Mouse (Mus musculus) forebrain, postnatal 0 days (tissue): ENCODE measurements around the gene Gimap9. TPM values are rescaled to one million over a fixed set of nuclear protein-coding genes. Genes with fewer than 3 reads are reported as not detected.

Experiments used
- ATAC-seq: fragments of 200-750 bp; cut with Nextera tagmentation; 2 replicates; pipeline ENCODE4 v1.8.0; 2017; ENCODE audit warnings: mild to moderate bottlenecking, moderate library complexity
- DNase-seq: peaks from one replicate; pipeline ENCODE4 v3.0.0-alpha.2; 2015
- H3K27ac ChIP-seq: fragments of 300-500 bp; sonication (generic); 2 replicates; pipeline ENCODE4 v1.5.1; 2014; ENCODE audit warnings: low read depth, mild to moderate bottlenecking, antibody characterized with exemption, low read length, moderate library complexity, mixed read lengths
- H3K27me3 ChIP-seq: fragments of 300-500 bp; sonication (generic); 2 replicates; pipeline ENCODE4 v1.6.1; 2014; ENCODE audit warnings: mild to moderate bottlenecking, low read length, mixed read lengths; ENCODE audit not compliant: insufficient read depth
- H3K36me3 ChIP-seq: fragments of 300-500 bp; sonication (generic); 2 replicates; pipeline ENCODE4 v1.6.1; 2014; ENCODE audit warnings: mild to moderate bottlenecking, moderate library complexity; ENCODE audit not compliant: insufficient read depth
- H3K4me1 ChIP-seq: fragments of 300-500 bp; sonication (generic); 2 replicates; pipeline ENCODE4 v1.6.1; 2014; ENCODE audit warnings: antibody characterized with exemption; ENCODE audit not compliant: insufficient read depth
- H3K4me2 ChIP-seq: fragments of 300-500 bp; sonication (generic); 2 replicates; pipeline ENCODE4 v1.6.1; 2014; ENCODE audit warnings: low read depth, mild to moderate bottlenecking, moderate library complexity
- H3K4me3 ChIP-seq: fragments of 300-500 bp; sonication (generic); 2 replicates; pipeline ENCODE4 v1.5.1; 2014; ENCODE audit warnings: low read depth, low read length, mixed read lengths
- H3K9ac ChIP-seq: fragments of 300-500 bp; sonication (generic); 2 replicates; pipeline ENCODE4 v1.6.1; 2014; ENCODE audit warnings: mild to moderate bottlenecking
- H3K9me3 ChIP-seq: fragments of 300-500 bp; sonication (generic); 2 replicates; pipeline ENCODE4 v1.6.1; 2016; ENCODE audit warnings: low read length
- CTCF ChIP-seq: sonication (generic); IDR thresholded peaks from 2 replicates; pipeline ENCODE4 v1.5.1; 2016; ENCODE audit warnings: antibody characterized with exemption, control low read depth, low read depth
- WGBS: fragments of 180-500 bp; shearing (Covaris S2); extraction: QIAGEN DNeasy Blood & Tissue Kit; methylation state at CpG from one replicate; pipeline ENCODE4 v1.1.7; 2014; 5-methylcytosine and 5-hydroxymethylcytosine counted together
- polyA plus RNA-seq: library from polyadenylated mRNA; unstranded; fragments of >200 nt; fragmentation: Nextera tagmentation; extraction: Ambion mirVana; gene quantifications from 2 replicates; pipeline ENCODE4 v1.2.1, GENCODE M21; 2015
- total RNA-seq: library from RNA; depleted of rRNA; stranded (reverse); fragments of >200 nt; gene quantifications from 2 replicates; pipeline ENCODE4 v1.2.3, GENCODE M21; 2014

Gene Gimap9
- total and polyA plus RNA-seq, 2 experiments from 2014 or later: 1.3 to 1.4 TPM

DNA sequence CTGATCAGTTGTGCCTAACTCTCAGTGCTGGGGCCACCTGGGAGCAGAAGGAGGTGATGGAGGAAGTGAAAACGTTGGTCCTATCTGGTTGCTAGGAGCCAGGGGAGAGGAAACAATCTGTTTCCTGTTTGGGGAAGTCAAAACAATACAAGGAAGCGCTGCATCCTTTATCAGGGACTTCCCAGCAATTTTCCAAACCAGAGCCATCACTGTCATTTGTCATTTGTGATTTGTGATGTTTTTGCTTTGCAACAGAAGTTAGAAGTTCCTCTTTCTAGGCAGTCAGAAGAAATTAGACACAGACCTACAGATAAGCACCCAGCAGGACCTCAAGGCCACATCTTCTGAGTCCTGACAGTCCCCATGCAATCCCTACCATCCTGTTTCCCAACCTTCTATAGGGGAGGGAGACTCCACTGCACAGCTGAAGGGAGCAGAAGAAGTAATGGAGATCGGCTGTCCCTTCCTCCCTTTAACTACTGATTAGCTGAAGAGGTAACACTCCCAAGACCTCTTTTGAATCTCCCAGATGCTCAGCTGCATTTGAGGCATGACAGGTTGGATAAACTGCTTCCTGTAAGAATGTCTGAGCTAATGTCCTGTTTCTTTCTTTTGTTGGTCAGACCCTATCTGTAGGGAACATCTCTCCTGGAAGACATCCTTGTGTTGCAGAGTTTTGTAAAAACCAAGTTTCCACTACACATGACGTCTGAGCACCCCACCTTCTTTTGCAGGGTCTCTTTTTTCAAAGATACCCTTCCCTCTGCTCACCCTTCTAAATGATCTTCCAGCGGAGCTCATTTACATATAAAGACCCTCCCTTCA, 24.5 kb downstream of the Gimap9 start:
- H3K9ac ChIP-seq: no peak overlapping the region
- H3K9me3 ChIP-seq: no peaks in the 10 kb centered on the region
- no peaks in the 10 kb centered on the region for H3K4me1 ChIP-seq
- H3K27me3 ChIP-seq: no peaks in the 10 kb centered on the region
- WGBS: 60% methylated on average over 5 of the region's 5 CpGs
- ATAC-seq: no peak
- H3K36me3 ChIP-seq: no peaks in the 10 kb centered on the region
- DNase-seq: no peak
- H3K4me2 ChIP-seq: no peak overlapping the region
- TF ChIP-seq CTCF: no peak
- H3K4me3 ChIP-seq: no peak overlapping the region
- H3K27ac ChIP-seq: no peak overlapping the region

DNA sequence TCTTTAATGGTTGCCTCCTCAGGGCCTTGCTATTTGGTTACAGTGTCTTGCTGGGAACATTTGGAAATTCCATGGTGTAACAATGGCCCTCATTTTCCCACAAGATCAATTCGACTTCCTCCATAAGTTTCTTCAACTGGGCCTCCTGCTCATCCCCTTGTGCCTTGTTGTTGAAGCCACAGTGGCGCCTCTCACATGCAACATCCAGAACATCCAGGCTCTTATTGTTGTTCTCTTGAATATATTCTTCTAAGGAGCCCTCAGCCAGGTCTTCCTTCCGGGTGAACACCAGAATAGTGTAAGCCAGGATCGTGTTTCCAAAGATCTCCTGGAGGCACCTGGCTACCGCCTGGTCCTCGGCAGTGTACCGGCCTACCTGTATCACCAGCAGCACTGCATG, 26.2 kb downstream of the Gimap9 start:
- H3K27me3 ChIP-seq: no peaks in the 10 kb centered on the region
- no peak overlapping the region for H3K4me2 ChIP-seq
- no peak for ATAC-seq
- DNase-seq: no peak
- H3K36me3 ChIP-seq: no peaks in the 10 kb centered on the region
- no peak overlapping the region for H3K4me3 ChIP-seq
- H3K9ac ChIP-seq: no peak overlapping the region
- H3K9me3 ChIP-seq: no peaks in the 10 kb centered on the region
- WGBS: 87% methylated on average over 7 of the region's 7 CpGs
- no peak overlapping the region for H3K27ac ChIP-seq
- no peaks in the 10 kb centered on the region for H3K4me1 ChIP-seq
- TF ChIP-seq CTCF: no peak

GRCm38 (mm10) chr6:48702601-48703000, 26.7 kb downstream of the Gimap9 start:
- Histone ChIP-seq H3K4me3 (no peak overlapping the region), H3K36me3 (no peaks in the 10 kb centered on the region), H3K9me3 (no peaks in the 10 kb centered on the region), H3K9ac (no peak overlapping the region), H3K4me1 (no peaks in the 10 kb centered on the region), H3K4me2 (no peak overlapping the region), H3K27me3 (no peaks in the 10 kb centered on the region), H3K27ac (no peak overlapping the region)
- ATAC-seq (no peak), DNase-seq (no peak)
- TF ChIP-seq CTCF: no peak
- WGBS: 74% methylated on average over 5 of the region's 5 CpGs

GRCm38 (mm10) chr6:48704146-48704545, 28.2 kb downstream of the Gimap9 start:
- H3K27ac ChIP-seq: no peak overlapping the region
- H3K9me3 ChIP-seq: no peaks in the 10 kb centered on the region
- H3K9ac ChIP-seq: no peak overlapping the region
- H3K4me2 ChIP-seq: no peak overlapping the region
- H3K27me3 ChIP-seq: no peaks in the 10 kb centered on the region
- H3K36me3 ChIP-seq: no peaks in the 10 kb centered on the region
- no peaks in the 10 kb centered on the region for H3K4me1 ChIP-seq
- ATAC-seq: no peak
- no peak for TF ChIP-seq CTCF
- no peak overlapping the region for H3K4me3 ChIP-seq
- DNase-seq: no peak

- DNase-seq (no peak), ATAC-seq (no peak)
- Histone ChIP-seq H3K9ac (no peak overlapping the region), H3K4me1 (no peaks in the 10 kb centered on the region), H3K27me3 (no peaks in the 10 kb centered on the region), H3K9me3 (no peaks in the 10 kb centered on the region), H3K27ac (no peak overlapping the region), H3K36me3 (no peaks in the 10 kb centered on the region), H3K4me2 (no peak overlapping the region), H3K4me3 (no peak overlapping the region)
- no peak for TF ChIP-seq CTCF
- 50% methylated on average over 3 of the region's 3 CpGs for WGBS
Measured at GRCm38 (mm10) chr6:48706130-48706529, 30.2 kb downstream of the Gimap9 start.

DNA sequence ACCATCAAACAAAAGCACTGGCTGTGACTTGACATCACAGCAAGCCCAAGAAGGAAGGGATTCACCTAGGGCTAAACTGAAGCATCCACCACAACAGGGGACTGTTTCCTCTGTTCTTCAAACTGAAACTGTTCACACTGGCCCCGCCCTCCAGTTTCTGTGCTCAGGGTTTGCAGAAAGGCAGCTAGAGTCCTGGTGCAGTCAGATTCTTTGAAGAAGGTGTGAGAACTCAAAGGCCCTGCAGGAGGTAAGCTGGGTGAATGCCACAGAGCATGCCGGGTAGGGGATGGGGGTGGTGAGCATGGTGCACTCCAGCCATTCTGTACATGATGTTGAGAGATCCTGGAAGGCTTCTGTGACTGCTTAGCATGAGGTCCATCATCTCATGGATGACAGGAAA, 42.5 kb downstream of the Gimap9 start, which contains the start of the genes Gm28053 and Gimap7:
Gene Gm28053, plus strand, starts transcription at position 153 of the 400 bp plus-strand sequence.
Gene Gimap7, plus strand, starts transcription at position 167 of the 400 bp plus-strand sequence.
- Histone ChIP-seq H3K9ac (no peak within 1 kb of the TSS), H3K4me3 (no peak within 1 kb of the TSS), H3K27me3 (no peaks in the 10 kb centered on the region), H3K4me1 (no peaks in the 10 kb centered on the region), H3K4me2 (no peak within 1 kb of the TSS), H3K27ac (no peak within 1 kb of the TSS), H3K36me3 (no peaks in the 10 kb centered on the region), H3K9me3 (no peaks in the 10 kb centered on the region)
- TF ChIP-seq CTCF: no peak
- no peak for DNase-seq
- ATAC-seq: no peak
- WGBS: 54% methylated on average over 2 of the region's 2 CpGs

GRCm38 (mm10) chr6:48720326-48720725, 44.4 kb downstream of the Gimap9 start:
- WGBS: 80% methylated on average over 4 of the region's 4 CpGs
- H3K4me1 ChIP-seq: no peaks in the 10 kb centered on the region

More at GRCm38 (mm10) chr6:48720326-48720725, 44.4 kb downstream of the Gimap9 start:
- Histone ChIP-seq H3K27ac (no peak overlapping the region), H3K4me2 (no peak overlapping the region), H3K9me3 (no peaks in the 10 kb centered on the region), H3K4me3 (no peak overlapping the region), H3K9ac (no peak overlapping the region), H3K36me3 (no peaks in the 10 kb centered on the region), H3K27me3 (no peaks in the 10 kb centered on the region)
- DNase-seq: no peak
- TF ChIP-seq CTCF: no peak
- no peak for ATAC-seq
